Mouse (Mus musculus) stomach, embryonic 14.5 days (tissue): ENCODE results near the gene Susd6. TPM values are rescaled to one million over a fixed set of nuclear protein-coding genes. Genes with fewer than 3 reads are reported as not detected.
A peak's percentile ranks its signal among the peaks of the same experiment; 100 is the strongest.

Source experiments
- ATAC-seq: fragments of 200-750 bp; cut with Nextera tagmentation; 2 replicates; pipeline ENCODE4 v1.8.0; 2017; ENCODE audit warnings: low read depth, moderate TSS enrichment; ENCODE audit not compliant: insufficient number of reproducible peaks, insufficient read depth, low FRiP score
- H3K27ac ChIP-seq: fragments of 300-500 bp; sonication (generic); 2 replicates; pipeline ENCODE4 v1.5.1; 2014; ENCODE audit warnings: mild to moderate bottlenecking, low read length, moderate library complexity, mixed read lengths
- H3K27me3 ChIP-seq: fragments of 300-500 bp; sonication (generic); 2 replicates; pipeline ENCODE4 v1.6.1; 2014; ENCODE audit warnings: low read length, control low read depth, mixed read lengths; ENCODE audit not compliant: control insufficient read depth, insufficient read depth
- H3K36me3 ChIP-seq: fragments of 300-500 bp; sonication (generic); 2 replicates; pipeline ENCODE4 v1.6.1; 2014; ENCODE audit warnings: mild to moderate bottlenecking, control low read depth, low read length, moderate library complexity, mixed read lengths; ENCODE audit not compliant: control insufficient read depth, insufficient read depth
- H3K4me1 ChIP-seq: fragments of 300-500 bp; sonication (generic); 2 replicates; pipeline ENCODE4 v1.6.1; 2014; ENCODE audit warnings: low read length, control low read depth, mixed read lengths; ENCODE audit not compliant: control insufficient read depth, insufficient read depth
- H3K4me2 ChIP-seq: fragments of 300-500 bp; sonication (generic); replicated peaks from 2 replicates; pipeline ENCODE4 v1.6.1; 2014; ENCODE audit warnings: low read depth, low read length, control low read depth
- H3K4me3 ChIP-seq: fragments of 300-500 bp; sonication (generic); 2 replicates; pipeline ENCODE4 v1.5.1; 2014; ENCODE audit warnings: low read depth, low read length, control low read depth
- H3K9ac ChIP-seq: fragments of 300-500 bp; sonication (generic); replicated peaks from 2 replicates; pipeline ENCODE4 v1.6.1; 2014; ENCODE audit warnings: low read depth, mild to moderate bottlenecking, control low read depth, low read length, moderate library complexity, mixed read lengths
- H3K9me3 ChIP-seq: fragments of 300-500 bp; sonication (generic); 2 replicates; pipeline ENCODE4 v1.6.1; 2016; ENCODE audit warnings: low read depth, low read length, control low read depth; ENCODE audit not compliant: control insufficient read depth
- WGBS: fragments of 180-500 bp; shearing (Covaris S2); extraction: QIAGEN DNeasy Blood & Tissue Kit; methylation state at CpG from one replicate; pipeline ENCODE4 v1.1.7; 2014; 5-methylcytosine and 5-hydroxymethylcytosine counted together
- polyA plus RNA-seq: library from polyadenylated mRNA; unstranded; fragments of >200 nt; fragmentation: Nextera tagmentation; extraction: Ambion mirVana; gene quantifications from 2 replicates; pipeline ENCODE4 v1.2.1, GENCODE M21; 2014

Susd6 gene
- polyA plus RNA-seq = 20.8 and 22.6 TPM in 2 replicates

GRCm38 (mm10) chr12:80789849-80790694, at the start of gene Susd6:
Gene Susd6 (plus strand): TSS chr12:80790510.
- Histone ChIP-seq H3K27me3 (no peaks in the 10 kb centered on the region), H3K9ac (peak within 1 kb of the TSS; percentile 81), H3K36me3 (no peaks in the 10 kb centered on the region), H3K4me3 (peak within 1 kb of the TSS; percentile 98), H3K9me3 (no peaks in the 10 kb centered on the region), H3K4me1 (peaks cover 4% of the 10 kb centered on the region; the same call in 1 of the 2 replicates), H3K4me2 (peak within 1 kb of the TSS; percentile 51), H3K27ac (peak within 1 kb of the TSS; percentile 96)
- ATAC-seq = peak; percentile 98
- 2% methylated on average over 42 of the region's 56 CpGs for WGBS

- Histone ChIP-seq H3K4me3 (no peak overlapping the region), H3K27me3 (no peaks in the 10 kb centered on the region), H3K4me2 (no peak overlapping the region), H3K36me3 (no peaks in the 10 kb centered on the region), H3K4me1 (no peaks in the 10 kb centered on the region), H3K9me3 (no peaks in the 10 kb centered on the region), H3K9ac (no peak overlapping the region), H3K27ac (no peak overlapping the region)
- 63% methylated on average over 1 of the region's 1 CpGs for WGBS
- no peak for ATAC-seq
These were observed 45.7 kb upstream of the Susd6 start for GRCm38 (mm10) chr12:80744614-80745013.

- H3K4me1 ChIP-seq = no peaks in the 10 kb centered on the region
- 46% methylated on average over 8 of the region's 8 CpGs for WGBS
- no peak overlapping the region for H3K4me2 ChIP-seq
- H3K36me3 ChIP-seq = no peaks in the 10 kb centered on the region
- no peak overlapping the region for H3K27ac ChIP-seq
- ATAC-seq = no peak
- no peaks in the 10 kb centered on the region for H3K27me3 ChIP-seq
- no peak overlapping the region for H3K9ac ChIP-seq
- H3K9me3 ChIP-seq = no peaks in the 10 kb centered on the region
- H3K4me3 ChIP-seq = no peak overlapping the region
These were observed 44.1 kb upstream of the Susd6 start for GRCm38 (mm10) chr12:80746031-80746813.

GRCm38 (mm10) chr12:80751556-80751955, 38.8 kb upstream of the Susd6 start:
- no peaks in the 10 kb centered on the region for H3K4me1 ChIP-seq
- no peaks in the 10 kb centered on the region for H3K9me3 ChIP-seq
- H3K4me2 ChIP-seq = no peak overlapping the region
- H3K27ac ChIP-seq = no peak overlapping the region
- H3K36me3 ChIP-seq = no peaks in the 10 kb centered on the region
- no peak for ATAC-seq
- peaks cover 6% of the 10 kb centered on the region for H3K27me3 ChIP-seq
- no peak overlapping the region for H3K4me3 ChIP-seq
- no peak overlapping the region for H3K9ac ChIP-seq
- WGBS = 87% methylated on average over 6 of the region's 6 CpGs

GRCm38 (mm10) chr12:80757751-80758558, 32.4 kb upstream of the Susd6 start:
- Histone ChIP-seq H3K9me3 (no peaks in the 10 kb centered on the region), H3K27ac (0 out of 2 replicates have a peak overlapping the region, but pooled peaks have one; percentile 30), H3K4me1 (peaks cover 22% of the 10 kb centered on the region), H3K27me3 (peaks cover 34% of the 10 kb centered on the region), H3K36me3 (no peaks in the 10 kb centered on the region), H3K4me3 (peak overlapping the region; percentile 50), H3K4me2 (peak overlapping the region; percentile 97), H3K9ac (peak overlapping the region; percentile 33; the same call in 1 of the 2 replicates)
- WGBS = under 1% methylated on average over 120 of the region's 122 CpGs
- ATAC-seq = peak; percentile 85

- Histone ChIP-seq H3K4me1 (peaks cover 22% of the 10 kb centered on the region), H3K4me3 (peak overlapping the region; percentile 50), H3K4me2 (peak overlapping the region; percentile 97), H3K36me3 (no peaks in the 10 kb centered on the region), H3K27me3 (peaks cover 34% of the 10 kb centered on the region), H3K27ac (no peak overlapping the region), H3K9me3 (no peaks in the 10 kb centered on the region), H3K9ac (peak overlapping the region; percentile 33; the same call in 1 of the 2 replicates)
- peak; percentile 25; the same call in 1 of the 2 replicates for ATAC-seq
- 4% methylated on average over 85 of the region's 92 CpGs for WGBS
These were observed 31.5 kb upstream of the Susd6 start for GRCm38 (mm10) chr12:80758559-80759386.

GRCm38 (mm10) chr12:80759387-80759712, 31.0 kb upstream of the Susd6 start:
- H3K27me3 ChIP-seq = peaks cover 34% of the 10 kb centered on the region
- WGBS = 4% methylated on average over 13 of the region's 13 CpGs

More at GRCm38 (mm10) chr12:80759387-80759712, 31.0 kb upstream of the Susd6 start:
- H3K4me3 ChIP-seq = peak overlapping the region; percentile 50
- no peaks in the 10 kb centered on the region for H3K9me3 ChIP-seq
- no peak overlapping the region for H3K9ac ChIP-seq
- no peaks in the 10 kb centered on the region for H3K36me3 ChIP-seq
- ATAC-seq = no peak
- H3K27ac ChIP-seq = no peak overlapping the region
- peak overlapping the region; percentile 97 for H3K4me2 ChIP-seq
- H3K4me1 ChIP-seq = peaks cover 22% of the 10 kb centered on the region
